Mouse (Mus musculus) MEL-GATA-1-ER (cell line): ENCODE results near the gene Scn5a.

Source experiments
- DNase-seq: peaks from one replicate; pipeline ENCODE4 v3.0.0-alpha.2; 2012; ENCODE audit warnings: low read depth; ENCODE audit errors: extremely low read depth

Scn5a gene

GRCm38 (mm10) chr9:119510902-119511301 lies 67.9 kb downstream of the Scn5a start:
- no peak for DNase-seq

GRCm38 (mm10) chr9:119504981-119505658 lies 73.7 kb downstream of the Scn5a start:
- no peak for DNase-seq

- no peak for DNase-seq
Measured at GRCm38 (mm10) chr9:119503613-119504012, 75.2 kb downstream of the Scn5a start.

GRCm38 (mm10) chr9:119498885-119499284 lies 79.9 kb downstream of the Scn5a start:
- DNase-seq, result no peak

- no peak for DNase-seq
Measured at GRCm38 (mm10) chr9:119498247-119498607, 80.6 kb downstream of the Scn5a start.

GRCm38 (mm10) chr9:119497546-119498246 lies 81.1 kb downstream of the Scn5a start:
- no peak for DNase-seq

GRCm38 (mm10) chr9:119496960-119497359 lies 81.9 kb downstream of the Scn5a start:
- DNase-seq, result no peak

- DNase-seq, result no peak
Measured at GRCm38 (mm10) chr9:119496354-119496753, 82.5 kb downstream of the Scn5a start.

GRCm38 (mm10) chr9:119484868-119485267 lies 93.9 kb downstream of the Scn5a start:
- no peak for DNase-seq

- no peak for DNase-seq
Measured at GRCm38 (mm10) chr9:119484420-119484819, 94.4 kb downstream of the Scn5a start.

- DNase-seq, result no peak
Measured at GRCm38 (mm10) chr9:119483554-119484353, 95.1 kb downstream of the Scn5a start.

GRCm38 (mm10) chr9:119481612-119482011 lies 97.2 kb downstream of the Scn5a start:
- no peak for DNase-seq

- no peak for DNase-seq
Measured at GRCm38 (mm10) chr9:119479297-119479696, 99.5 kb downstream of the Scn5a start.

GRCm38 (mm10) chr9:119478345-119478744 lies 100.5 kb downstream of the Scn5a start:
- DNase-seq, result no peak

- DNase-seq, result no peak
Measured at GRCm38 (mm10) chr9:119477754-119478153, 101.1 kb downstream of the Scn5a start.

GRCm38 (mm10) chr9:119474717-119475611 lies 103.9 kb downstream of the Scn5a start:
- DNase-seq, result no peak

- DNase-seq, result no peak
Measured at GRCm38 (mm10) chr9:119473608-119474164, 105.1 kb downstream of the Scn5a start.

GRCm38 (mm10) chr9:119473011-119473410 lies 105.8 kb downstream of the Scn5a start:
- no peak for DNase-seq

- no peak for DNase-seq
Measured at GRCm38 (mm10) chr9:119472412-119472918, 106.4 kb downstream of the Scn5a start.

- no peak for DNase-seq
Measured at GRCm38 (mm10) chr9:119469691-119470353, 109.0 kb downstream of the Scn5a start.
